Mouse (Mus musculus): Measurements from ENCODE around the gene Slit1. TPM values are rescaled to one million over a fixed set of nuclear protein-coding genes. Genes with fewer than 3 reads are reported as not detected.

Slit1 gene
- polyA plus RNA-seq, 1 experiment from 2014 or later = 0.12 TPM

DNA sequence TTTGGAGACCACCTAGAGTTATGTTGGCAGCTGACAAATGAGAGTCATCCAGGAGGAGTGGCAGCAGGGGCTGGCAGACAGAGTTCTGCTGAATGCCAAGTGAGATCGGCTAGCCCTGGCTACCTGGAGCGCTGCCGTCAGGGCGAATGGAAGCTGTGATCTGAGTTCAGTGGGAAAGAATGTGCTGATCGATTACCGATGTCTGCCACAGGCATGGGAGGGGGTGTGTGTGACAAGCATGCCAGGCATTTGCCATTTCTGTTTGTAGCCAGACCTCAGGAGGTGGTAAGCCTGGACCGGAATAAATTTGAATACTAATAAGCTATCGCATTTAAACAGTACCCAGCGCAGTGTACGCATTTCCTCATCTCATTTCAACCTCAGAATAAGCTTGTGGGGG, 91.5 kb downstream of the Slit1 start:
- no peak overlapping the region for H3K4me2 ChIP-seq
- H3K9me3 ChIP-seq (replicated peaks) = no peaks in the 10 kb centered on the region
- H3K4me3 ChIP-seq (replicated peaks) = no peak overlapping the region
- 43% methylated on average over 10 of the region's 10 CpGs for WGBS (ENCODE audit: insufficient replicate concordance)
- no peaks in the 10 kb centered on the region for H3K4me1 ChIP-seq (replicated peaks)
- DNase-seq (no peak), ATAC-seq (ENCODE audit: low read depth) (no peak)
- peaks cover 26% of the 10 kb centered on the region for H3K27me3 ChIP-seq
- H3K36me3 ChIP-seq = no peaks in the 10 kb centered on the region
- no peak overlapping the region for H3K9ac ChIP-seq
- no peak overlapping the region for H3K27ac ChIP-seq

DNA sequence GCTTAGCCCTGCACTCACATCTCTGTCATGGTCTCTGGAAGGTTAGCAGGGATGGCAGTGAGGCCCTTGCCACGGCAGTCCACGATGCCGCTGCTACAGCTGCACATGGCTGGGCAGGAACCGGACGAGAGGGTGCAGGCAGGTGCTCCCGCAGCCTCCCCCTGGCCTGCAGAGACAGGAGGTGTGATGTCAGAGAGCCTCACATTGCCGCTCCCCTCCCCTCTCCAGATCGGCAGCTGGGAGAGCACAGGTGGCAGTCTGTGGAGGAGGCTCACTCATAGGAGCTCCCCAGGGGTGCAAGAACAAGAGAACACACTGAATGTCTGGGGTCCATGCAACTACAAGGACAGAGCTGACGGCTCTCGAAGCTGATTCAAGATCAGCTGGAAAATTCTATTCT, 94.1 kb downstream of the Slit1 start:
- Histone ChIP-seq H3K4me2 (no peak overlapping the region), H3K36me3 (no peaks in the 10 kb centered on the region), H3K27me3 (peaks cover 18% of the 10 kb centered on the region; the same call in 1 of the 2 replicates), H3K4me1 (replicated peaks) (no peaks in the 10 kb centered on the region), H3K4me3 (replicated peaks) (no peak overlapping the region), H3K27ac (no peak overlapping the region), H3K9me3 (replicated peaks) (no peaks in the 10 kb centered on the region), H3K9ac (no peak overlapping the region)
- WGBS (ENCODE audit: insufficient replicate concordance) = 47% methylated on average over 10 of the region's 10 CpGs
- no peak for ATAC-seq (ENCODE audit: low read depth)
- DNase-seq = no peak

DNA sequence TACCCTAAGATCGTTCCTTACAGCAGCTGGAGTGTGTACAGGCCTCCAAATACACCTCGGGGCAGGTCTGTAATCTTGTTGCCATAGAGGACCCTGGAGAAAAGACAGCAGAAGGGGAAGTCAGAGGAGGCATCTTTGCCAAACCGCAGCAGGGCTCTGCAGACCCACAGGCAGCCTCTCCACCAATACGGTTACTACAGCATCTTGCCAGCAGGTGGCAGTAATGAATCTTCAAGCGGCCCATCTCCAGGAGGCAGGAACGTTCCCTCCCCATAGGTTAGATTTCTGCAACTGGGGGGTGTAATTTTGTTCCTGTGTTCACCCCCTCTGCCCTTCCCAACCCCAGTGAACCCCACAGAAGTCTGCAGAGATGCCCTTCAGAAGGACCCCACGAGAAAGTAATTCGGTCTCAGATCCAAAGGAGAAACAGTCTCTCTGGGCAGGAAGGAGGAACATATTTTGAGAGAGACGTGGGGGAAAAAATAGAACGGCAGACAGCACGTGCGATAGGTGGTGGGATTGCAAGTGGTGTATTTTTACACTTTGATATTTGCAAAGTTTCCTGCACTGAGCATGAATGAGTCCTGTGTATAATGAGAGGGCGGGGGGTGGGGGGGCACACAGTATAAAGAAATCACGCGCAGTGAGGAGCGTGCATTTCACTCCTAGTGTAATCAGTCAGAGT, 96.4 kb downstream of the Slit1 start:
- WGBS (ENCODE audit: insufficient replicate concordance) = 28% methylated on average over 16 of the region's 16 CpGs
- DNase-seq = peak; percentile 37
- Histone ChIP-seq H3K9me3 (replicated peaks) (no peaks in the 10 kb centered on the region), H3K9ac (no peak overlapping the region), H3K27me3 (peaks cover 12% of the 10 kb centered on the region; the same call in 1 of the 2 replicates), H3K4me1 (replicated peaks) (no peaks in the 10 kb centered on the region), H3K4me2 (no peak overlapping the region), H3K4me3 (replicated peaks) (no peak overlapping the region), H3K27ac (no peak overlapping the region), H3K36me3 (no peaks in the 10 kb centered on the region)
- no peak for ATAC-seq (ENCODE audit: low read depth)

DNA sequence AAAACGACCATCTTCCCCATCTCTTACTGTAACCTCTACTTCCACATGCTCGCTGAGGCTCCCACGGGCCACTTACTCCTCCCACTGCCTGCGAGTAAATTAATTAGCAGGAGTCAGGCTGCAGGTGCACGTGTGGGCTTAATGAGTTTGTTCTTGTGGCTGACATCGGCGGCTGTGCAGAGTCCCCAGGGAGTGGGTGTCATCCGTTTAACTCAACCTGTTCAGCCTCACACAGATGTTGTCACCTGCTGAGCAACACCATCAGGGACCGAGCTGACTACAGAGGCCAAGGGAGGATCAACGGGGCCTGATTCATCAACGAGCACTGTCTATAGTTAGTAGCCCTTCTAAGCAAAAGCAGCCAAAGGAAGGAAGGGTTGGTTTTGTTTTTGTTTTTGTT, 100.5 kb downstream of the Slit1 start:
- H3K4me2 ChIP-seq = no peak overlapping the region
- no peaks in the 10 kb centered on the region for H3K4me1 ChIP-seq (replicated peaks)
- no peak overlapping the region for H3K9ac ChIP-seq
- DNase-seq (no peak), ATAC-seq (ENCODE audit: low read depth) (no peak)
- no peaks in the 10 kb centered on the region for H3K9me3 ChIP-seq (replicated peaks)
- H3K4me3 ChIP-seq (replicated peaks) = no peak overlapping the region
- no peaks in the 10 kb centered on the region for H3K27me3 ChIP-seq
- H3K36me3 ChIP-seq = no peaks in the 10 kb centered on the region
- 58% methylated on average over 11 of the region's 11 CpGs for WGBS (ENCODE audit: insufficient replicate concordance)
- H3K27ac ChIP-seq = no peak overlapping the region

DNA sequence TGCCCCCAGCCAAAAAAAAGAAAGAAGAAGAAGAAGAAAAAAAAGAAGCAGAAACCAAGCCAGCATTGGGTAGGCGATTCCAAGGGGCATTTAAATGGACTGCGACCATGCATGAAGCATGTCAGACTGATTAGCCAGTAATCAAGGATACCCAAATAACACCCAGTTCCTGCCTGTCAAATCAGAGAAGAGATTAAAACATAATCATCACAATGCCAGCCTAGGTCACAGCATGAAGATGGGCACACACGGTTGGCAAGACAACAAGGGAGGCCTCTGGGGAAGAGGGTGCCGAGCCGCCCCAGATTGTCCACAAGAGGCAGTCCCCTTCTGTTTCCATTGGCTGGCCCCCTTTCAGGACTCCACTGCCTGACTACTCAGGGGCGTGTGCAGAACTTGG, 108.5 kb downstream of the Slit1 start:
- Histone ChIP-seq H3K4me1 (replicated peaks) (no peaks in the 10 kb centered on the region), H3K9me3 (replicated peaks) (no peaks in the 10 kb centered on the region), H3K27me3 (no peaks in the 10 kb centered on the region), H3K9ac (no peak overlapping the region), H3K4me3 (replicated peaks) (no peak overlapping the region), H3K4me2 (no peak overlapping the region), H3K27ac (no peak overlapping the region), H3K36me3 (no peaks in the 10 kb centered on the region)
- WGBS (ENCODE audit: insufficient replicate concordance) = 64% methylated on average over 6 of the region's 6 CpGs
- no peak for ATAC-seq (ENCODE audit: low read depth)
- DNase-seq = no peak

DNA sequence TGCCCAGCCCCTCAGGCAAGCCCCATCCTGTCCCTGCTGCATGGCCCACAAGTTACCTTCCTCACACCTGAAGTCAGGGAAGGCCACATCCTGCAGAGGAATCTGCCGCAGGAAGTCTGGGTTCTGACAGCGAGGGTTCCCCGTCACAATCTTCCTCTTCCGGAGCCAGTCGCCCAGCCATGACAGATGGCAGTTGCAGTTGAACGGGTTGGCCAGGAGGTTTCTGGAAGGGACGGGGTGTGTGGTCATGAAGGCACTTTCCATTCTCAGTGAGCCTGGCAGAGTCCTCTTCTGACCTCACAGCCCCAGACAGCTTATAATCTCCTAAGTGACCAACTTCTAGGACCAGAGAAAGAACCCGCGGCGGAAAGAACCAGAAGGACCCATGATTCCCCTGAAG, 109.4 kb downstream of the Slit1 start:
- no peaks in the 10 kb centered on the region for H3K4me1 ChIP-seq (replicated peaks)
- H3K4me3 ChIP-seq (replicated peaks) = no peak overlapping the region
- no peaks in the 10 kb centered on the region for H3K27me3 ChIP-seq
- H3K27ac ChIP-seq = no peak overlapping the region
- no peak for ATAC-seq (ENCODE audit: low read depth)
- no peak overlapping the region for H3K4me2 ChIP-seq
- no peaks in the 10 kb centered on the region for H3K9me3 ChIP-seq (replicated peaks)
- no peaks in the 10 kb centered on the region for H3K36me3 ChIP-seq
- no peak for DNase-seq
- WGBS (ENCODE audit: insufficient replicate concordance) = 54% methylated on average over 10 of the region's 10 CpGs
- no peak overlapping the region for H3K9ac ChIP-seq

DNA sequence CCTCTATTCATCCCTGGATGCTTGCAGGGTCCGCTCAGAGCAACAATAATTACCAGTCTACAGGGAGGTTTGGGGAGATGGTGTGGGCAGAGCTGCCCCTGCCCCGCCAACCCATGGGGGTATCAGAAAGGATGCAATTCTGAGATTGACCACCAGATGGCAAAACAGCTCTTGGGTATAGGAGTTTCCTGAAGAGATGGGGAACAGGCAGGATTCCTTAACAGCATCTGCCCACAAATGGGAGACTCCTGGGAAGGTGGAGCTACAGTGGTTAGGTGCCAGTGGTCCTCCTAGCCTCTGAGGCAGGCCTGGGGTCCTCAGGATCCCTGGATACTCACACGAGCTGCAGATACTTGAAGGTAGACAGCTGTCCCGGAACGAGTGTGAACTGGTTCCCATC, 113.9 kb downstream of the Slit1 start:
- Histone ChIP-seq H3K4me2 (no peak overlapping the region), H3K9ac (no peak overlapping the region), H3K36me3 (no peaks in the 10 kb centered on the region), H3K4me1 (replicated peaks) (no peaks in the 10 kb centered on the region), H3K27ac (no peak overlapping the region), H3K4me3 (replicated peaks) (no peak overlapping the region), H3K9me3 (replicated peaks) (no peaks in the 10 kb centered on the region), H3K27me3 (no peaks in the 10 kb centered on the region)
- peak; percentile 13 for DNase-seq
- 32% methylated on average over 5 of the region's 5 CpGs for WGBS (ENCODE audit: insufficient replicate concordance)
- no peak for ATAC-seq (ENCODE audit: low read depth)

DNA sequence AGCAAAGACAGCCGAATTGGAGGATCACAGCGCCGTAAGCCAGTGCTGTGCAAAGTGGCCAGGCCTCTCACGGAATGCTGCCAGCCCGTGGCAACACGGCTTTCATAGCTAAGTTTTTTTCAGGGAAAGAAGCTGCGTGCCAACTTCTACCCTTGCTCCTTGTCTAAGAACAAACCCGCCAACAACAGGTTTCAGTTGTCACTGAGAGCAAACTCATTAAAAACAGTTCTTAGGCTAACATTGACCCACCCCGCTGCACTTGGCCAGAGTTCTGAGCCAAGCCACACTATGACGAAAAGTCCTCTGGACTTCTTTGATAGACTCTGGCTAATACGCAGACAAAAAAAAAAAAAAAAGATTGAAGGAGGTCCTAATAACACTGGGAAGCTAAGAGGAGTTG, 114.5 kb downstream of the Slit1 start:
- no peaks in the 10 kb centered on the region for H3K27me3 ChIP-seq
- H3K4me3 ChIP-seq (replicated peaks) = no peak overlapping the region
- H3K27ac ChIP-seq = no peak overlapping the region
- DNase-seq (no peak), ATAC-seq (ENCODE audit: low read depth) (no peak)
- 74% methylated on average over 11 of the region's 11 CpGs for WGBS (ENCODE audit: insufficient replicate concordance)
- no peaks in the 10 kb centered on the region for H3K36me3 ChIP-seq
- no peak overlapping the region for H3K9ac ChIP-seq
- no peak overlapping the region for H3K4me2 ChIP-seq
- H3K4me1 ChIP-seq (replicated peaks) = no peaks in the 10 kb centered on the region
- H3K9me3 ChIP-seq (replicated peaks) = no peaks in the 10 kb centered on the region

DNA sequence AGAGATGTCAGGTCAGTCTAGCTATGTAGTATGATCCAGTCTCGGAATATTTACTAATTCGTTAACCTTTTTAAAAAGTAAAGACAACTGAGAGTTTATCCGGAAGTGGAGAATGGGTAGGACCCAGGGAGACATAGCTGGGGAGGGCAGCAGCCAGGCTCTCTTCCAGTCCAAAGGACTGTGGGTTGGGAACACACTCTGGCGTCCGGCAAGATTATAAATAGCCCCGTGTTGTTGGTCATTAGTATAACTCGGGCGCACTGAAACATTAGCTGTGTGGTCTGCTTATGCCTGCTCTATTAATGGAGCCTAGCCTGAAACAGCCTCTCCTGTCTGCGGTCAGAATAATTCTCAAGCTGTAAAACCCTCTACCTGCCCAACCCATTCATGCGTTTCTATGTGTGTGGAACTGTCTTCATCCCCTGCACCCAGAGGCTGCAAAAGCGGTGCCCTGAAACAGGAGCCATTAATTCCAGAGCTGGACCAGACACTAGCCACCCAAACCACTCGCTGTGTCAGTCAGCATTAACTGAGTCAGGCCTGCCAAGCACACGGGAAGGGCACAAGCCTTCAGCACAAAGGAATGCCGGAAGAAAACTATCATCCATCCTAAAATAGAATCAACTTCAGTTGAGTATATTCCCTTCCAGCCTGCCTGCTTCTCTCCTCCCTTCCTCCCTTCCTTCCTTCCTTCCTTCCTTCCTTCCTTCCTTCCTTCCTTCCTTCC, 122.9 kb downstream of the Slit1 start:
- H3K4me1 ChIP-seq (replicated peaks) = no peaks in the 10 kb centered on the region
- ATAC-seq (ENCODE audit: low read depth) = no peak
- WGBS (ENCODE audit: insufficient replicate concordance) = 76% methylated on average over 14 of the region's 14 CpGs
- H3K9me3 ChIP-seq (replicated peaks) = no peaks in the 10 kb centered on the region
- H3K9ac ChIP-seq = no peak overlapping the region
- H3K4me3 ChIP-seq (replicated peaks) = no peak overlapping the region
- H3K27me3 ChIP-seq = no peaks in the 10 kb centered on the region
- DNase-seq = no peak
- H3K27ac ChIP-seq = no peak overlapping the region
- no peaks in the 10 kb centered on the region for H3K36me3 ChIP-seq
- H3K4me2 ChIP-seq = no peak overlapping the region

DNA sequence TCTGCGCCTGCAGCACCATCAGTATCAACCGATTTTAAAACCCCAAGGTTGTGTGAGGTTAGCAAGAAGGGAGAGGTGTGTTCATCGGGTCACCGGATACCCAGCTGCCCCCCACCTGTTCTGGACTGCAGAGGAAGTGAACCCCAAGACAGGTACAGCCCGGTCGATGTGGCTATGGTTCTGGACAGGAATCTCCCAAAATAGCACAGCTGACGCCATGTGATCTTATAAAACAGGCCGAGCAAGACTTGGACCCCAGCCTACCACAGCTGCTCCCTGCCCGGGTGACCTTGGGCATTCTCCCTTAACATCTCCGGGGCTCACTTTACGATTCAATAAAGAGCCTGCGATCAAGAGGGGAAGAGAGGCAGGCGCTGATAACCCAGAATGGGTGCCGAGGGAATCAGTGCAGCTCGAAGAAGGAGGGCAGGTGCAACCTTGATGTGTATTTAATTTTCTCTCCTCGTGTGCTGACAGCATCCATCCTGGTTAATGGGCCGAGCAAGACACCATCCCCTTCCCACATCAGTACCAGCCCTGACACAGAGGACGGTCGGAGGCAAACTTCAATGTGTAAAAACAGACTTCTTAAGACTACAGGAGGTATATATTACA, 124.6 kb downstream of the Slit1 start:
- Histone ChIP-seq H3K4me1 (replicated peaks) (no peaks in the 10 kb centered on the region), H3K36me3 (no peaks in the 10 kb centered on the region), H3K27me3 (no peaks in the 10 kb centered on the region), H3K4me2 (no peak overlapping the region), H3K9ac (no peak overlapping the region), H3K27ac (no peak overlapping the region), H3K4me3 (replicated peaks) (no peak overlapping the region), H3K9me3 (replicated peaks) (no peaks in the 10 kb centered on the region)
- ATAC-seq (ENCODE audit: low read depth) (no peak), DNase-seq (no peak)
- 70% methylated on average over 19 of the region's 19 CpGs for WGBS (ENCODE audit: insufficient replicate concordance)

DNA sequence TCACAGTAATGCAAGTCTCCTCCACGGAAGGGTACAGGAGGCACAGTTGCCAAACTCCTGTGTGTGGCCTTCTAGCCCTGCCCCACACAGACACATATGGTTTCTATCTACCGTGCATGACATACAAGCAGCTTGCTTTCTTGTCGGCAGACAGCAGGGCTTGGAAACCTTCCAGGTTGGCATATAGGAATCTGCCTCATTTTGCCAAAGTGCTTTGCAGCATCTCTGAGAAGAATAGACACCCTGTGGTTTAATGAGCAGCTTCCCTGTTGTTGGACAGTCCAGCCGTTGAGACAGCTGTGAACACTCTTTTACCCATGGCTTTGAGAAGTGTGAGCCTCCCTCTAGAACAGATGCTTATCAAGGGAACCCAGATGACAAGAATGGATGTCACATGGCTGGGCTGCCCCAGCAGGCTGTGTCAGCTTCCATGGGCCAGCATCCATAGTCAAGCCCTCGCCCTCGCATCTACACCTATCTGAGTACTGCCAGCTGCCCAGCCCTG, 125.3 kb downstream of the Slit1 start:
- no peak for DNase-seq
- no peak for ATAC-seq (ENCODE audit: low read depth)
- no peak overlapping the region for H3K27ac ChIP-seq
- H3K4me1 ChIP-seq (replicated peaks) = no peaks in the 10 kb centered on the region
- H3K27me3 ChIP-seq = no peaks in the 10 kb centered on the region
- H3K4me3 ChIP-seq (replicated peaks) = no peak overlapping the region
- no peaks in the 10 kb centered on the region for H3K9me3 ChIP-seq (replicated peaks)
- H3K9ac ChIP-seq = no peak overlapping the region
- WGBS (ENCODE audit: insufficient replicate concordance) = 51% methylated on average over 6 of the region's 6 CpGs
- H3K36me3 ChIP-seq = no peaks in the 10 kb centered on the region
- no peak overlapping the region for H3K4me2 ChIP-seq

Measured in liver, embryonic 13.5 days (tissue).